Mouse (Mus musculus) midbrain, embryonic 16.5 days (tissue): Measurements from ENCODE around the gene Supt6. TPM values are rescaled to one million over a fixed set of nuclear protein-coding genes. Genes with fewer than 3 reads are reported as not detected.

Experiments used
- ATAC-seq: fragments of 200-750 bp; cut with Nextera tagmentation; 2 replicates; pipeline ENCODE4 v1.8.0; 2017; ENCODE audit warnings: moderate TSS enrichment
- H3K27ac ChIP-seq: fragments of 300-500 bp; sonication (generic); 2 replicates; pipeline ENCODE4 v1.5.1; 2014; ENCODE audit warnings: mild to moderate bottlenecking, low read length, mixed read lengths
- H3K27me3 ChIP-seq: fragments of 300-500 bp; sonication (generic); 2 replicates; pipeline ENCODE4 v1.6.1; 2014; ENCODE audit warnings: low read depth, low read length, mixed read lengths; ENCODE audit not compliant: control insufficient read depth, insufficient read depth
- H3K36me3 ChIP-seq: fragments of 300-500 bp; sonication (generic); 2 replicates; pipeline ENCODE4 v1.6.1; 2014; ENCODE audit warnings: mild to moderate bottlenecking, low read length, moderate library complexity, mixed read lengths; ENCODE audit not compliant: control insufficient read depth, insufficient read depth
- H3K4me1 ChIP-seq: fragments of 300-500 bp; sonication (generic); 2 replicates; pipeline ENCODE4 v1.6.1; 2014; ENCODE audit warnings: mild to moderate bottlenecking, low read length, mixed read lengths; ENCODE audit not compliant: control insufficient read depth, insufficient read depth
- H3K4me2 ChIP-seq: fragments of 300-500 bp; sonication (generic); 2 replicates; pipeline ENCODE4 v1.6.1; 2014; ENCODE audit warnings: mild to moderate bottlenecking, low read length, mixed read lengths
- H3K4me3 ChIP-seq: fragments of 300-500 bp; sonication (generic); 2 replicates; pipeline ENCODE4 v1.5.1; 2014; ENCODE audit warnings: low read depth, mild to moderate bottlenecking, low read length, moderate library complexity, mixed read lengths
- H3K9ac ChIP-seq: fragments of 300-500 bp; sonication (generic); 2 replicates; pipeline ENCODE4 v1.6.1; 2014; ENCODE audit warnings: low read depth, low read length, mixed read lengths
- H3K9me3 ChIP-seq: fragments of 300-500 bp; sonication (generic); replicated peaks from 2 replicates; pipeline ENCODE4 v1.6.1; 2014; ENCODE audit warnings: mild to moderate bottlenecking, low read length, mixed read lengths; ENCODE audit not compliant: control insufficient read depth, poor library complexity, severe bottlenecking
- WGBS: fragments of 180-500 bp; shearing (Covaris S2); extraction: QIAGEN DNeasy Blood & Tissue Kit; methylation state at CpG from one replicate; pipeline ENCODE4 v1.1.7; 2014; 5-methylcytosine and 5-hydroxymethylcytosine counted together
- polyA plus RNA-seq: library from polyadenylated mRNA; unstranded; fragments of >200 nt; fragmentation: Nextera tagmentation; extraction: Ambion mirVana; gene quantifications from 2 replicates; pipeline ENCODE4 v1.2.1, GENCODE M21; 2015

Supt6 gene
- polyA plus RNA-seq, 1 experiment from 2014 or later, result 27.5 TPM

DNA sequence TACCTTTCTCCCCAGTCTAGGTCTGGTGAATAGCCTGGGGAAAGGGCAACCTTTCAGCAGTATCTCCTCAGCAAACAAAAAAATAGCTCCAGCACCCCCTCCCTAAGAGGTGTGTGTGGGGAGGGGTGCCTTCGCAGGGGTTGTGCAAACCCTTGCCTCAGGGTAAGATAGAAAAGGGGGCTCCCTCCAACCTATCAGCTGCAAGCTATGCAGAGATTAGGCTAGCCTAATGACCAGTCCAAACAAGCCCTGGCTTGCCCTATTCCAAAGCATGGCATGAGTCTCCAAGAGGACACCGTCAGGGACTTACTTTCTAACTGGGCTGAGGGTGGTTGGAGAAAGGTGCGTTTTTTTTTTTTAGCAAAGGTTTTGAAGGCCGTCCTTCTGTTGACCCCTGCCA lies 79.6 kb downstream of the Supt6 start:
- H3K27me3 ChIP-seq, result no peaks in the 10 kb centered on the region
- peak overlapping the region; percentile 67 for H3K4me2 ChIP-seq
- peaks cover 2% of the 10 kb centered on the region; the same call in 1 of the 2 replicates for H3K36me3 ChIP-seq
- no peaks in the 10 kb centered on the region for H3K9me3 ChIP-seq
- H3K9ac ChIP-seq, result peak overlapping the region; percentile 3; the same call in 1 of the 2 replicates
- H3K4me1 ChIP-seq, result peaks cover 30% of the 10 kb centered on the region
- peak overlapping the region; percentile 96 for H3K27ac ChIP-seq
- H3K4me3 ChIP-seq, result peak overlapping the region; percentile 98
- no peak for ATAC-seq
- 58% methylated on average over 4 of the region's 4 CpGs for WGBS

DNA sequence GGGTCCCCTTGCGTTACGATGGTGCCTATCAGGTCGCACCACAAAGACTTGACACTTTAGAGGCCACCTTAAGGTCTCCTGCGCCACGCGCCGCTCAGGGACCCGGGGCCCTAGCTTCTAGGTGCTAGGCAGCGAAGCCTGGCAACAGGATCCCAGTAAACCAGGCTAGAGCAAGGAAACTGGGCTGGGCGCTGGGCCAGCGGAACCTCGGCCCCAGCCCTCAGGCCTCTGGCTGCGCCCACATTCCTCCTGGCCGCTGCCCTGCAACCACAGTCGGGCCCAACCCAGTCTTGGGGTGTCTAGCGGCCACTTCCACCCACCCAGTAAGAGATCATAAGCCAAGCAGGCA lies 80.1 kb downstream of the Supt6 start:
- Histone ChIP-seq H3K4me1 (peaks cover 30% of the 10 kb centered on the region), H3K9ac (peak overlapping the region; percentile 99), H3K27me3 (no peaks in the 10 kb centered on the region), H3K36me3 (peaks cover 6% of the 10 kb centered on the region), H3K27ac (peak overlapping the region; percentile 96), H3K4me2 (peak overlapping the region; percentile 67), H3K4me3 (peak overlapping the region; percentile 98), H3K9me3 (no peaks in the 10 kb centered on the region)
- peak; percentile 47 for ATAC-seq
- 2% methylated on average over 16 of the region's 16 CpGs for WGBS

DNA sequence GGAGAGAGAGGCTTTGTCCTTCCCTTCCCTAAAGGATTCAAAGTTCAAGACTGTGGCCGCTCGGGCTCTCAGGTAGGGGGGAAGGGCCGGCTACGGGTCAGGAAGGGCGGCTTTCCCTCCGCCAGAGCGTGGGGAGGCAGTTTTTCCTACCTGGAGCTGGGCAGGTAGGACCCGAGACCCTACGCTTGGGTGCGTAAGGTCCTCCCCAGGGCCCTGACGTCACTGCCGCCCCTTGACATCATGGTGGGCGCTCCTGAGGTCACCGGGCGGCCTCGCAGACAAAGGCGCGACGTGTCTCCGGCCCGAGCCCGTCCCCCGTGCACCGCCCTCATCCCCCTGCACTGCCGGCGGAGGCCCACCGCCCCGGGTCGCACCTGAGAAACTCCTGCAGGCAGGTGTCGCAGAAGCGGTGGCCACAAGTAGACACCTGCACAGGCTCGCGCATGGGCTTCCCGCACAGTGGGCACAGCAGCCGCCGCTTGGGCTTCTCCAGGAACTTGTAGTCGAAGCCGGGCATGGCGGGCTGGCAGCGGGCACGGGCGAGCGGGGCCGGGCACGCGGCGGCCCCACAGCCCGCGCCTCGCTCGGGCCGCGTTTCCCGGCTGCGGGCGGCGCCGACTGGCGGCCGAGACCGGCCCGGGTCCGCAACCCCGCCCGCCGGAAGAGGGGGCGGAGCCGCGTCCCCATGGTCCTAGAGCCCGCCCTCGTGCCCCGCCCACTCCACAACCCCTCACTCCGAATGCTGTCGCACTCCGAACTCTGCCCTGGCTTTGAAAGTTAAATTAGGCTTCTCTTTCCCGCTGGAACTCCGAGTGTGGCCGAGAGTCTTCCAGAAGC lies 80.6 kb downstream of the Supt6 start, which contains the start of gene Traf4:
Gene Traf4, minus strand, starts transcription at position 666 of the 837 bp plus-strand sequence.
- peaks cover 12% of the 10 kb centered on the region for H3K36me3 ChIP-seq
- ATAC-seq, result peak; percentile 88
- under 1% methylated on average over 76 of the region's 78 CpGs for WGBS

DNA sequence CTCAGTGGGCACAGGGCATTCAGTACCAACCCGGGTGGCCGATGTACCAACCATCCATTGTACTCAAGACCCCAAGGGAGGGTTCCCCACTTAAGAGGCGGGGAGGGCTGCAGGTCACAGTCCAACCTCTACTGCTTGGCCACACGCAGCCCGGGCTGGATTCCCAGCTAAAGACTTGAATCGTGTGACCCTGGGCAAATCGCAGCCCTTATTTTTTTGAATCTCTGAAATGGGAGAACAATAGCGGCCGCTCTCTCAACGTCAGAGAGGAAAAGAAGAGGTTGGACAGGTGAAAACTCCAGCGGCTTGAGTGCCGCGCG lies 81.2 kb downstream of the Supt6 start:
- H3K4me1 ChIP-seq, result peaks cover 30% of the 10 kb centered on the region
- peak overlapping the region; percentile 99 for H3K9ac ChIP-seq
- ATAC-seq, result peak; percentile 12; the same call in 1 of the 2 replicates
- peak overlapping the region; percentile 96 for H3K27ac ChIP-seq
- 0% methylated on average over 14 of the region's 14 CpGs for WGBS
- H3K27me3 ChIP-seq, result no peaks in the 10 kb centered on the region
- H3K4me3 ChIP-seq, result peak overlapping the region; percentile 98
- H3K36me3 ChIP-seq, result peaks cover 17% of the 10 kb centered on the region
- H3K9me3 ChIP-seq, result no peaks in the 10 kb centered on the region
- peak overlapping the region; percentile 67 for H3K4me2 ChIP-seq

More for the DNA sequence above, 80.6 kb downstream of the Supt6 start, which contains the start of gene Traf4:
- Histone ChIP-seq H3K4me2 (peak within 1 kb of the TSS; percentile 67), H3K4me3 (peak within 1 kb of the TSS; percentile 98), H3K4me1 (peaks cover 30% of the 10 kb centered on the region), H3K9ac (peak within 1 kb of the TSS; percentile 99), H3K9me3 (no peaks in the 10 kb centered on the region), H3K27ac (peak within 1 kb of the TSS; percentile 96), H3K27me3 (no peaks in the 10 kb centered on the region)

DNA sequence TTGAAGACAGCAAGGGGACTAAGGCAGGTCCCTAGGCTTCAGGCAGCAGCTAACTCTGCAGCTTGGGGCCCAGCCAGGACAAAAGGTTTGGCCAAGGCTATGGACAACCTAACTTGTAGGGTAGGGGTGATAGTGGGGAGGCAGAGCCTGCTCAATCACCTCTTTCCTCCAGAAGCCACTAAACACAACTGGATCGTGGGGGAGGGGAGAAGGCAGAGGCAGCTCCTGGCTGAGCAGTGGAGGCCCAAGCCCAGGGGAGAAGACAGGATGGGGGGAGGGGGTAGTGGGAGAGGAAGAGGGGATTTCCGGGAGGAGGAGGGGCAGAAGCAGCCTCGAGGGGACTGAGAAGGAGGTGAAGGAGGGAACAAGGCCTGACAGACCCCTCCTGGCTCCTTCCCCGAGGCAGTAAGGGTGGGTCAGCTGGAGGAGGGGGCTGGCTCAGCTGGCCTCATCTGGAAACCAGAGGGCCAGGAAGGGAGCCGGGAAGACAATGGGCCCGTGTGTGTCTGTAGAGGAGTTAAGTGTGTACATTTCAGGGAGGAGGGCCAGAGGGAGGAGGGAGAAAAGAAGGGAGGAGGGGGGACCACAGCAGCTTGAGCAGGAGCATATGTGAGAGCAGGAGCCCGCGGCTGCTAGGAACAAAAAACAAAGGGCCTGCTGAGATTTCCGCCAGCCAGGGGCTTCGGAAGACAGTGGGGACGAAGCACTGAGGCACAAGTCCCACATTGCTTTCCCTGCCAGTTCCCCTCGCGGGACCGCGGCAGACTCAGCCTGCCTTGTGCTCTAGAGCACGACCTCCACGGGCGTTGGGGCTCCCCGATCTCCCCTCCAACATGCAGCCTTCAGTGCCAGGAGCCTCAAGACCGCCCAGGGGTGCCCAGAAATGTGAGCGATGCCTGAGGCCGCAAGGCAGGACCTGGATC lies 81.8 kb downstream of the Supt6 start:
- peak overlapping the region; percentile 98 for H3K4me3 ChIP-seq
- peak overlapping the region; percentile 96 for H3K27ac ChIP-seq
- no peaks in the 10 kb centered on the region for H3K27me3 ChIP-seq
- peaks cover 19% of the 10 kb centered on the region for H3K36me3 ChIP-seq
- H3K9ac ChIP-seq, result peak overlapping the region; percentile 99
- H3K4me1 ChIP-seq, result peaks cover 31% of the 10 kb centered on the region
- WGBS, result under 1% methylated on average over 21 of the region's 22 CpGs
- ATAC-seq, result peak; percentile 9; the same call in 1 of the 2 replicates
- H3K4me2 ChIP-seq, result peak overlapping the region; percentile 67
- no peaks in the 10 kb centered on the region for H3K9me3 ChIP-seq

DNA sequence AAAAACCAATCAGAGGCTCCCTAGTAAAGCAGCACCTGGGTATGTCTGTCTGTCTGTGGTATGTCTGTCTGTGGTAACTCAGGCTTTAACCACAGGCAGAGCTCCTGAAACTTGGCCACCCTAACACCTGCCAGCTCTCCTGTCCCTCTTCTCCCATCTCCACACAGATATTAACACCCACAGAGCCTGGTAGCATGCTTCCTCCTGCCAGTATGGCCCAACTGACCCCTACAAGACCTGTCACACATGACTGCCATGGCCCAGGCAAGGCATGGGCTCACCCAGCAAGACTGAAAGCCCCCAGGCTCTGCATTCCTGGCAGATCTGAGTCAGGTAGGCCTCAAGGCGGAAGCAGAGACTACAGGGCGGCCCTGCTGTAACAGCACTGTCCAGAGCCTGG lies 82.7 kb downstream of the Supt6 start:
- Histone ChIP-seq H3K27ac (peak overlapping the region; percentile 96), H3K4me1 (peaks cover 31% of the 10 kb centered on the region), H3K4me3 (peak overlapping the region; percentile 98), H3K36me3 (peaks cover 23% of the 10 kb centered on the region), H3K27me3 (no peaks in the 10 kb centered on the region), H3K9me3 (no peaks in the 10 kb centered on the region), H3K4me2 (peak overlapping the region; percentile 67), H3K9ac (peak overlapping the region; percentile 99)
- WGBS, result 76% methylated on average over 2 of the region's 2 CpGs
- no peak for ATAC-seq

DNA sequence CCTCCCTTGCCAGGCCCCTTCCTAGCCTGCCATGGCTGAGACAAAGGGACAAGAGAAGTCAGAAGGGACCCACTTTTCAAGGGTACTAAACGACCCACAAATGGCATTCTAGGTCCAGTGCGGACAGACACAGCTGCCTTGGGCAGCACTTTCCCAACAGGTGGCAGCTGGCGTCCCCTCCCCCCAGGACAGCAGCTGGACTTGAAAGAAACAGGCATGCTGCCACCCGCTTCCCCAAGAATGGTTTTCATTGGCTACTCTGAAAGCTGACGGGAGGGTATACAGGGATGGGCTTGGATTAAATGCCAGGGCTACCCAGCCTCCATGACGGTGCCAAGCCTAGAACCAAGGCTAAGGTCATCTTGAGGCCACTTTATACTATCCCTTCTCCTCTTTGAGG lies 83.3 kb downstream of the Supt6 start:
- WGBS, result 32% methylated on average over 6 of the region's 6 CpGs
- Histone ChIP-seq H3K9me3 (no peaks in the 10 kb centered on the region), H3K4me2 (peak overlapping the region; percentile 67), H3K36me3 (peaks cover 24% of the 10 kb centered on the region), H3K9ac (peak overlapping the region; percentile 17; the same call in 1 of the 2 replicates), H3K27ac (peak overlapping the region; percentile 63), H3K4me1 (peaks cover 31% of the 10 kb centered on the region), H3K4me3 (peak overlapping the region; percentile 98; the same call in 1 of the 2 replicates), H3K27me3 (no peaks in the 10 kb centered on the region)
- ATAC-seq, result no peak

DNA sequence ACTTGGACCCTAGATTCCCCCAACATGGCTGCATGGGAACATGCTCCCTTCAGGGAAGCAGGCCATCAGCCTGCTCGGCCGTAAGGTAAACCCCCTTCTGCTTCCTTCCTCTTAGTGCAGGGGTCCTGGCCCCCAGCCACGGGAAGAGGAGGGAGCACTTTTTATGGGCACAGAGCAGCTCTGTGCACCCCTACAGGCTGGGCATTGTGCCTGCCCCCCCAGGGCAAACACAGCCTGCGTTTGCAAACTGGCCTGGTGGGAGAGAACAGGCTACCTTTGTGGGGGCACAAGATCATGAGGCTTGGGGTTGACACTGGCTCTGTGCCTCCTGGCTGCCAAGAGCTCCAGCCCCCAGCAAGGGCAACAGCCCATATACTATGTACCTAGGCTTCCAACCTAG lies 83.8 kb downstream of the Supt6 start:
- Histone ChIP-seq H3K9me3 (no peaks in the 10 kb centered on the region), H3K36me3 (peaks cover 24% of the 10 kb centered on the region), H3K27me3 (no peaks in the 10 kb centered on the region), H3K27ac (peak overlapping the region; percentile 63), H3K4me2 (peak overlapping the region; percentile 67), H3K9ac (0 out of 2 replicates have a peak overlapping the region, but pooled peaks have one; percentile 17), H3K4me3 (no peak overlapping the region), H3K4me1 (peaks cover 31% of the 10 kb centered on the region)
- WGBS, result 61% methylated on average over 4 of the region's 4 CpGs
- ATAC-seq, result no peak
